Mouse (Mus musculus) ES-Bruce4 (cell line): ENCODE results near the gene Pdx1. TPM values are rescaled to one million over a fixed set of nuclear protein-coding genes. Genes with fewer than 3 reads are reported as not detected.

Source experiments
- H3K27ac ChIP-seq: 2 replicates; pipeline ENCODE4 v1.5.1; 2012; ENCODE audit warnings: low read length, inconsistent platforms; ENCODE audit not compliant: insufficient read depth
- H3K27me3 ChIP-seq: 2 replicates; pipeline ENCODE4 v1.6.1; 2012; ENCODE audit warnings: mild to moderate bottlenecking, low read length, inconsistent platforms; ENCODE audit not compliant: control insufficient read depth, poor library complexity, insufficient read depth, severe bottlenecking
- H3K36me3 ChIP-seq: 2 replicates; pipeline ENCODE4 v1.6.1; 2012; ENCODE audit warnings: inconsistent platforms, mild to moderate bottlenecking, low read length, moderate library complexity; ENCODE audit not compliant: control insufficient read depth, poor library complexity, insufficient read depth, severe bottlenecking
- H3K4me1 ChIP-seq: one replicate; pipeline ENCODE4 v1.8.1; 2011; ENCODE audit warnings: low read length; ENCODE audit not compliant: control insufficient read depth, insufficient read depth
- H3K4me3 ChIP-seq: 2 replicates; pipeline ENCODE4 v1.5.1; 2011; ENCODE audit warnings: low read depth, mild to moderate bottlenecking, low read length
- H3K9ac ChIP-seq: 2 replicates; pipeline ENCODE4 v1.6.1; 2012; ENCODE audit warnings: low read depth, mild to moderate bottlenecking, inconsistent platforms; ENCODE audit not compliant: poor library complexity, severe bottlenecking
- H3K9me3 ChIP-seq: replicated peaks from 2 replicates; pipeline ENCODE4 v1.6.1; 2012; ENCODE audit warnings: mild to moderate bottlenecking, low read length, inconsistent platforms; ENCODE audit not compliant: control insufficient read depth, poor library complexity, insufficient read depth, severe bottlenecking
- CTCF ChIP-seq: IDR thresholded peaks from one replicate; pipeline ENCODE4 v1.8.1; 2011; ENCODE audit warnings: low read depth, low read length
- EP300 ChIP-seq: IDR thresholded peaks from 2 replicates; pipeline ENCODE4 v1.6.1; 2011; ENCODE audit warnings: low read depth, low read length; ENCODE audit not compliant: insufficient read depth
- POLR2A ChIP-seq: IDR thresholded peaks from one replicate; pipeline ENCODE4 v1.8.1; 2011; ENCODE audit warnings: low read length; ENCODE audit not compliant: insufficient read depth
- polyA plus RNA-seq: library from polyadenylated mRNA; stranded (reverse); fragments of >200 nt; gene quantifications from 2 replicates; pipeline ENCODE4 v1.2.4, GENCODE M21; 2011; ENCODE audit warnings: low read depth; ENCODE audit not compliant: missing spikeins, insufficient read depth, insufficient read length

Gene Pdx1
- polyA plus RNA-seq, 1 experiment, result not detected

DNA sequence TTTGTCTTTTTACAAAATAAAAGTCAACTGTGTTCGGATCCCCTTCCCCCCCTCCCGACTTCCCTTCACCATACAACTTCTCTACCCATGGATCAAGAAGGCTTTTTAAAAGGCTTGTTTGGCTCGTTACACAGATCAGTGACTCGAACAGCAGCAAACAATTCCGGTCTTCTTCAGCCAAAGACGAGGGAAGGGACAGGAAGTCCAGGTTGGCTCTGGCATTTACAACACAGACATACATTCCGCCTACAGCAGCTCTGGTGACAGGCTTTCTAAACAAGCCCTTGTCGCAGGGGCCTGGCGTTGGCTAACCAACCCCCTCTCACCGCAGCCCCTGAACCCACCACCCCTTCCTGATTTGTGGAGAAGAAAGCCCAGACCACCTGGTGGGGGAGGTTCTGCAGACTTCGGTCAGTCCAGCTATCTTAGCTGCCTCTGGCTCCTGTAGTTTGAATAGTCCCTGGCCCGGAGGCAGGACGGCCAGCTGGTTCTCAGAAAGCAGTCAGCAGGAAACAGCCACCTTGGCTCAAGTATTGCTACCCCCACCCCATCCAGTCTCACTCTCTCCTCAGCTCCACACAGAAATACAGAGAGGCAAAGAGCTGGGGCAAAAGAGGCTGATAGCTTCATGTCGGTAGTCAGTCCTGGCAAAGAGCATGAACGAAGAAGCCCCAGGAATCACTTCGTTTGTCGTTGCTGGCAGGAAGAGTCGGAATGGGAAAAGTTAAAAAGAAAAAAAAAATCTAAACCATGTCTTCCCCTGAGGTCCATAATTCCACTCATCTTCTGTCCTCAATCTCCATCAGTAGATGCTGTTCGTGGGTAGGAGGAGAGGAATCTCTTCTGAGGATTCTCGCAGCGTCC is 31.4 kb downstream of the Pdx1 start:
- TF ChIP-seq POLR2A, result no peak
- no peak for TF ChIP-seq EP300
- TF ChIP-seq CTCF, result no peak
- Histone ChIP-seq H3K9ac (no peak overlapping the region), H3K4me3 (no peak overlapping the region), H3K36me3 (no peaks in the 10 kb centered on the region), H3K9me3 (no peaks in the 10 kb centered on the region), H3K27me3 (peaks cover 23% of the 10 kb centered on the region), H3K27ac (no peak overlapping the region), H3K4me1 (no peaks in the 10 kb centered on the region)

GRCm38 (mm10) chr5:147301781-147302070 is 32.0 kb downstream of the Pdx1 start:
- H3K9ac ChIP-seq, result no peak overlapping the region
- no peak overlapping the region for H3K4me3 ChIP-seq
- H3K4me1 ChIP-seq, result no peaks in the 10 kb centered on the region
- H3K36me3 ChIP-seq, result no peaks in the 10 kb centered on the region
- TF ChIP-seq POLR2A (no peak), CTCF (no peak), EP300 (no peak)
- no peaks in the 10 kb centered on the region for H3K9me3 ChIP-seq
- H3K27me3 ChIP-seq, result peaks cover 27% of the 10 kb centered on the region
- H3K27ac ChIP-seq, result no peak overlapping the region

- TF ChIP-seq EP300 (no peak), CTCF (no peak), POLR2A (no peak)
- no peaks in the 10 kb centered on the region for H3K9me3 ChIP-seq
- H3K9ac ChIP-seq, result no peak overlapping the region
- no peaks in the 10 kb centered on the region for H3K4me1 ChIP-seq
- no peaks in the 10 kb centered on the region for H3K36me3 ChIP-seq
- no peak overlapping the region for H3K27ac ChIP-seq
- H3K4me3 ChIP-seq, result no peak overlapping the region
- peaks cover 27% of the 10 kb centered on the region for H3K27me3 ChIP-seq
Observed at GRCm38 (mm10) chr5:147302141-147302540, 32.4 kb downstream of the Pdx1 start.

- Histone ChIP-seq H3K36me3 (no peaks in the 10 kb centered on the region), H3K9ac (no peak overlapping the region), H3K9me3 (no peaks in the 10 kb centered on the region), H3K4me3 (no peak overlapping the region), H3K27ac (no peak overlapping the region), H3K27me3 (peaks cover 27% of the 10 kb centered on the region), H3K4me1 (no peaks in the 10 kb centered on the region)
- TF ChIP-seq CTCF (no peak), EP300 (no peak), POLR2A (no peak)
Observed at GRCm38 (mm10) chr5:147302746-147303400, 33.1 kb downstream of the Pdx1 start.

- H3K36me3 ChIP-seq, result no peaks in the 10 kb centered on the region
- H3K4me3 ChIP-seq, result peak overlapping the region; percentile 9; the same call in 1 of the 2 replicates
- TF ChIP-seq CTCF (no peak), POLR2A (no peak), EP300 (no peak)
- no peaks in the 10 kb centered on the region for H3K9me3 ChIP-seq
- H3K9ac ChIP-seq, result no peak overlapping the region
- H3K27ac ChIP-seq, result no peak overlapping the region
- H3K4me1 ChIP-seq, result no peaks in the 10 kb centered on the region
- peaks cover 36% of the 10 kb centered on the region for H3K27me3 ChIP-seq
Observed at GRCm38 (mm10) chr5:147304276-147305155, 34.8 kb downstream of the Pdx1 start.
